In the genomic region with DNA sequence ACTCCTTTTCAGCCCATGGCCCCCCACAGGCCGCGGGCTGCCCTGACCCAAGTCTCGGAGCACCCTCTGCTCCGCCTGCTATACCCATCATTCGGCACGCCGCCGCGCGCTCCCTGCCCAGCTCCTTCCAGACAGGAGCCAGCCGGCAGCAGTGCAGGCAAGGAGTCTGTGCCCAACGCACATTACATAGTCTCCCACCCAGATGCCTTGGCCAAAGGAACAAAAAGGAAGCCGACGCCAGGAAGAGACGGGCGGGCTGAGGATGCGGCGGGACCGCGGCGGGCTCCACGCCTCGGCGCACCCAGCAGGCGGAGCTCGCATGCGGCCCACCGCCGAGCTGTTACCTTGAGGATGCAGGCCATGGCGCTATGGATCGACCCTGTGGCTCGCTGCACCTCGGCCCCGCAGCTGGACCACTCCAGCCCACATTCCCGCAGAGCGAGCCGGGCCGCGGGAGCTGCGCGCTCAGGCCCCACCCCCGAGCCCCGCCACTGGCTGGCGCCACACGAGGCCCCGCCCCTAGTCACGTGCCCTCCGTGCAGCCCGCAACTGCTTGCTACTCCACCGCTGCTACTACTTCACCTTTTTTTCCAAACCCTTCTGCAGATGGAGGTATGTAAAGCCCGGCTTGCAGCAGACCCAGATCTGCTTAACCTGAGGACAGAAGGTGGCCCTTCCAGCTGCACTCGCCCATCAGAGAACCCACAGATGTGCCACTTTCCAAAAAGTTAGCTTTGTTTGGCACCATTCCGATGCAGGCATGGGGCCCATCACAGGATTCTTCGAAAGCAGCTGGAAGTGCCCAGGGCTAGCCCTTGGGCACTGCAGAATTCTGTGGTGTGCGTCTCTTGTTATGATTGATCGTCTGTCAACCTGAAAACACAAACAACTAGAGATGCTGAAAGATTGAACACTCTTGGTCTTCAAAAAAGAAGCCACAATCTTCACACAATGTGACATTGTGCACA, we compare ENCODE assay signal across 8 mouse cellular contexts. TPM values are rescaled to one million over a fixed set of nuclear protein-coding genes. Genes with fewer than 3 reads are reported as not detected.
DNase-seq lines count a peak whose midpoint lies in the region; ATAC-seq and TF ChIP-seq lines count a peak whose summit lies in the region.

A gene (minus strand): TSS at position 474 of the 968 bp plus-strand sequence.

- no peaks in the 10 kb centered on the region for H3K36me3 ChIP-seq in ES-E14 (ENCODE audit: control insufficient read depth, insufficient read depth, low read length, poor library complexity, severe bottlenecking)
- H3K36me3 ChIP-seq in forebrain, embryonic 14.5 days (ENCODE audit: control insufficient read depth, insufficient read depth, low read length), result no peaks in the 10 kb centered on the region
- no peaks in the 10 kb centered on the region for H3K36me3 ChIP-seq in liver, postnatal 0 days (replicated peaks; ENCODE audit: insufficient read depth, low read length)
- H3K36me3 ChIP-seq in neural tube, embryonic 15.5 days, result no peaks in the 10 kb centered on the region

- H3K9ac ChIP-seq in ES-E14 (ENCODE audit: insufficient read depth, low read depth, low read length, poor library complexity, severe bottlenecking), result peak within 1 kb of the TSS; percentile 83
- peak within 1 kb of the TSS; percentile 79 for H3K9ac ChIP-seq in forebrain, embryonic 14.5 days (ENCODE audit: low read length)
- H3K9ac ChIP-seq in liver, postnatal 0 days (replicated peaks), result peak within 1 kb of the TSS; percentile 74
- peak within 1 kb of the TSS; percentile 86 for H3K9ac ChIP-seq in neural tube, embryonic 15.5 days (replicated peaks)

- H3K9me3 ChIP-seq in ES-E14 (ENCODE audit: control insufficient read depth, insufficient read depth, low read depth, low read length), result no peaks in the 10 kb centered on the region
- no peaks in the 10 kb centered on the region for H3K9me3 ChIP-seq in forebrain, embryonic 14.5 days (replicated peaks; ENCODE audit: control insufficient read depth, low read length)
- no peaks in the 10 kb centered on the region for H3K9me3 ChIP-seq in liver, postnatal 0 days (ENCODE audit: low read length)
- H3K9me3 ChIP-seq in neural tube, embryonic 15.5 days (replicated peaks), result no peaks in the 10 kb centered on the region

- peak; percentile 43; the same call in 1 of the 2 replicates for TF ChIP-seq CTCF in liver, postnatal 0 days (IDR thresholded peaks at IDR 0.05; ENCODE audit: low read depth)

- peak; percentile 99 for ATAC-seq in forebrain, embryonic 14.5 days
- ATAC-seq in liver, postnatal 0 days, result peak; percentile 96
- ATAC-seq in neural tube, embryonic 15.5 days (ENCODE audit: low FRiP score), result peak; percentile 99

- H3K4me3 ChIP-seq in ES-E14 (ENCODE audit: insufficient read depth in 1 of 2, low read depth in 1 of 2, low read length in 2 of 2, poor library complexity in 1 of 2, severe bottlenecking in 1 of 2), result peak within 1 kb of the TSS; percentile 86 to 98
- H3K4me3 ChIP-seq in forebrain, embryonic 14.5 days (ENCODE audit: low read depth, low read length), result peak within 1 kb of the TSS; percentile 72
- peak within 1 kb of the TSS; percentile 88 for H3K4me3 ChIP-seq in liver, postnatal 0 days (ENCODE audit: low read depth, low read length)
- H3K4me3 ChIP-seq in neural tube, embryonic 15.5 days (replicated peaks), result peak within 1 kb of the TSS; percentile 63

- in situ Hi-C loops in ES-E14 (cut with MboI; ENCODE audit: low sequenced_read_pairs in 2 of 2, unreplicated experiment in 2 of 2), result no loop called here

- no peak within 1 kb of the TSS for H3K27ac ChIP-seq in ES-E14 (ENCODE audit: insufficient read depth, low read depth, low read length, poor library complexity, severe bottlenecking)
- peak within 1 kb of the TSS; percentile 80 for H3K27ac ChIP-seq in forebrain, embryonic 14.5 days (ENCODE audit: low read depth, low read length)
- 0 out of 2 replicates have a peak within 1 kb of the TSS, but pooled peaks have one; percentile 23 for H3K27ac ChIP-seq in liver, postnatal 0 days (ENCODE audit: low read depth)
- H3K27ac ChIP-seq in neural tube, embryonic 15.5 days (replicated peaks), result peak within 1 kb of the TSS; percentile 89

- TF ChIP-seq EP300 in liver, postnatal 0 days (IDR thresholded peaks at IDR 0.05; ENCODE audit: low read depth), result no peak

- DNase-seq in ES-E14 (ENCODE audit: low read depth, low spot score), result peak; percentile 72
- DNase-seq in cerebellum, adult 11 months, result peak; percentile 66
- DNase-seq in forebrain, embryonic 14.5 days (ENCODE audit: low spot score), result peak; percentile 91
- peak; percentile 81 to 82 for DNase-seq in heart, postnatal 14 days
- peak; percentile 10 for DNase-seq in large intestine, adult 2 months (ENCODE audit: low read depth, low spot score)
- peak; percentile 90 for DNase-seq in liver, postnatal 0 days
- DNase-seq in testis, postnatal 10 days (ENCODE audit: low spot score), result peak; percentile 87

- peaks cover 0 to 6% of the 10 kb centered on the region in 2 experiments; a peak in 1 of 4 replicates for H3K4me1 ChIP-seq in ES-E14 (ENCODE audit: control insufficient read depth in 2 of 2, insufficient read depth in 2 of 2, low read length in 2 of 2, poor library complexity in 1 of 2)
- peaks cover 12% of the 10 kb centered on the region for H3K4me1 ChIP-seq in forebrain, embryonic 14.5 days (ENCODE audit: control insufficient read depth, insufficient read depth, low read length)
- H3K4me1 ChIP-seq in liver, postnatal 0 days (ENCODE audit: insufficient read depth), result peaks cover 22% of the 10 kb centered on the region
- peaks cover 28% of the 10 kb centered on the region for H3K4me1 ChIP-seq in neural tube, embryonic 15.5 days

- peak within 1 kb of the TSS; percentile 86 for H3K4me2 ChIP-seq in forebrain, embryonic 14.5 days (ENCODE audit: low read length)
- peak within 1 kb of the TSS; percentile 86 for H3K4me2 ChIP-seq in liver, postnatal 0 days (ENCODE audit: low read depth, low read length)
- H3K4me2 ChIP-seq in neural tube, embryonic 15.5 days, result peak within 1 kb of the TSS; percentile 91

- no peaks in the 10 kb centered on the region for H3K27me3 ChIP-seq in forebrain, embryonic 14.5 days (replicated peaks; ENCODE audit: control insufficient read depth, insufficient read depth, low read length)
- H3K27me3 ChIP-seq in liver, postnatal 0 days (ENCODE audit: insufficient read depth, low read length), result peaks cover 10% of the 10 kb centered on the region
- H3K27me3 ChIP-seq in neural tube, embryonic 15.5 days (replicated peaks), result no peaks in the 10 kb centered on the region

- intact Hi-C loops in heart, postnatal 14 days (cut with DNase I), result loop anchor here (2.0 to 5.0 kb wide), 3 partner anchors 38 to 82 kb away; no protein-coding TSS in a partner anchor

- WGBS in forebrain, embryonic 14.5 days, result 1% methylated on average over 56 of the region's 56 CpGs
- 2% methylated on average over 56 of the region's 56 CpGs for whole genome bisulfite sequencing in large intestine, adult 2 months
- 3% methylated on average over 52 of the region's 56 CpGs for WGBS in liver, postnatal 0 days (ENCODE audit: insufficient replicate concordance)
- WGBS in neural tube, embryonic 15.5 days, result 3% methylated on average over 52 of the region's 56 CpGs

TF ChIP-seq in ES-E14, 5 proteins besides CTCF, POLR2A, EP300 and RAD21:
- TF ChIP-seq HCFC1 (IDR thresholded peaks at IDR 0.05; ENCODE audit: borderline replicate concordance, insufficient read depth, low read length) (no peak), ZC3H11A (IDR thresholded peaks at IDR 0.05; ENCODE audit: borderline replicate concordance, low read depth, low read length) (no peak), MAFK (IDR thresholded peaks at IDR 0.05; ENCODE audit: insufficient read depth, low read depth, low read length) (no peak), ZNF384 (IDR thresholded peaks at IDR 0.05; ENCODE audit: low read depth, low read length) (no peak), CHD2 (IDR thresholded peaks at IDR 0.05; ENCODE audit: low read depth, low read length) (no peak)

RNA-seq across cellular contexts. Expression of the gene that starts here (rescaled TPM):
- total RNA-seq in ES-E14 (2012; rRNA removed), result 3.8 and 5.7 TPM in 2 replicates
- polyA plus RNA-seq in forebrain, embryonic 14.5 days (2014; fragmentation: Nextera tagmentation; extraction: Ambion mirVana), result 23.2 and 24.7 TPM in 2 replicates
- 10 to 100 TPM in 1 of 2 experiments, 1 to 10 TPM in 1; 9.9 to 12.6 TPM for total RNA-seq in heart, postnatal 14 days (2021)
- 0.55 and 1.2 TPM in 2 replicates for polyA plus RNA-seq in large intestine, adult 2 months (2012; rRNA removed)
- 4.5 and 5.0 TPM in 2 replicates for polyA plus RNA-seq in liver, postnatal 0 days (2015; fragmentation: Nextera tagmentation; extraction: Ambion mirVana)
- polyA plus RNA-seq in neural tube, embryonic 15.5 days (2015; fragmentation: Nextera tagmentation; extraction: Ambion mirVana), result 23.0 and 23.5 TPM in 2 replicates

Comparison
In these comparisons a context has a peak if more than half of its experiments do, and no peak if none do; other contexts are left out.
1. DNase-seq: peak in every context shown above with its lines; median percentile 91 in forebrain, embryonic 14.5 days; 90 in liver, postnatal 0 days; 87 in testis, postnatal 10 days; 82 in heart, postnatal 14 days; 72 in ES-E14; 66 in cerebellum, adult 11 months; 10 in large intestine, adult 2 months.